Mouse (Mus musculus) stomach, postnatal 0 days (tissue): ENCODE measurements around the gene 4930432K21Rik. TPM values are rescaled to one million over a fixed set of nuclear protein-coding genes. Genes with fewer than 3 reads are reported as not detected.

Experiments used
- ATAC-seq: fragments of 200-750 bp; cut with Nextera tagmentation; 2 replicates; pipeline ENCODE4 v1.8.0; 2017; ENCODE audit not compliant: low FRiP score, low TSS enrichment
- DNase-seq: peaks from one replicate; pipeline ENCODE4 v3.0.0-alpha.2; 2016; ENCODE audit warnings: low spot score
- H3K27ac ChIP-seq: fragments of 300-500 bp; sonication (generic); replicated peaks from 2 replicates; pipeline ENCODE4 v1.5.1; 2014; ENCODE audit warnings: mild to moderate bottlenecking, control low read depth
- H3K27me3 ChIP-seq: fragments of 300-500 bp; sonication (generic); 2 replicates; pipeline ENCODE4 v1.6.1; 2014; ENCODE audit warnings: low read length; ENCODE audit not compliant: control insufficient read depth, insufficient read depth
- H3K36me3 ChIP-seq: fragments of 300-500 bp; sonication (generic); 2 replicates; pipeline ENCODE4 v1.6.1; 2014; ENCODE audit warnings: low read length, mixed read lengths; ENCODE audit not compliant: control insufficient read depth, insufficient read depth
- H3K4me1 ChIP-seq: fragments of 300-500 bp; sonication (generic); replicated peaks from 2 replicates; pipeline ENCODE4 v1.6.1; 2014; ENCODE audit warnings: antibody characterized with exemption; ENCODE audit not compliant: control insufficient read depth, insufficient read depth
- H3K4me2 ChIP-seq: fragments of 300-500 bp; sonication (generic); replicated peaks from 2 replicates; pipeline ENCODE4 v1.6.1; 2014; ENCODE audit warnings: low read depth, mild to moderate bottlenecking, control low read depth, moderate library complexity
- H3K4me3 ChIP-seq: fragments of 300-500 bp; sonication (generic); 2 replicates; pipeline ENCODE4 v1.5.1; 2014; ENCODE audit warnings: low read depth, low read length, control low read depth
- H3K9ac ChIP-seq: fragments of 300-500 bp; sonication (generic); 2 replicates; pipeline ENCODE4 v1.6.1; 2014; ENCODE audit warnings: mild to moderate bottlenecking, low read length, control low read depth, mixed read lengths
- H3K9me3 ChIP-seq: fragments of 300-500 bp; sonication (generic); 2 replicates; pipeline ENCODE4 v1.6.1; 2016; ENCODE audit warnings: low read length; ENCODE audit not compliant: control insufficient read depth
- CTCF ChIP-seq: IDR thresholded peaks from 2 replicates; pipeline ENCODE4 v1.5.1; 2016; ENCODE audit warnings: antibody characterized with exemption, low read depth, mild to moderate bottlenecking, moderate library complexity
- EP300 ChIP-seq: optimal IDR thresholded peaks from 2 replicates; pipeline ENCODE3; 2016; ENCODE audit warnings: antibody characterized with exemption
- WGBS: fragments of 180-500 bp; shearing (Covaris S2); extraction: QIAGEN DNeasy Blood & Tissue Kit; methylation state at CpG from one replicate; pipeline ENCODE4 v1.1.7; 2014; 5-methylcytosine and 5-hydroxymethylcytosine counted together
- polyA plus RNA-seq: library from polyadenylated mRNA; unstranded; fragments of >200 nt; fragmentation: Nextera tagmentation; extraction: Ambion mirVana; gene quantifications from 2 replicates; pipeline ENCODE4 v1.2.1, GENCODE M21; 2015

The 4930432K21Rik gene
- polyA plus RNA-seq, 1 experiment from 2014 or later, result 0.28 TPM

- TF ChIP-seq CTCF (peak; percentile 89), EP300 (no peak)
- peak; percentile 40 for ATAC-seq
- Histone ChIP-seq H3K36me3 (peaks cover 30% of the 10 kb centered on the region), H3K27ac (0 out of 2 replicates have a peak overlapping the region, but pooled peaks have one; percentile 13), H3K9ac (no peak overlapping the region), H3K9me3 (no peaks in the 10 kb centered on the region), H3K4me1 (no peaks in the 10 kb centered on the region), H3K4me2 (no peak overlapping the region), H3K4me3 (no peak overlapping the region), H3K27me3 (no peaks in the 10 kb centered on the region)
- peak; percentile 79 for DNase-seq
- 54% methylated on average over 34 of the region's 34 CpGs for WGBS
Measured at GRCm38 (mm10) chr8:84210167-84210791, 62.5 kb downstream of the 4930432K21Rik start.

DNA sequence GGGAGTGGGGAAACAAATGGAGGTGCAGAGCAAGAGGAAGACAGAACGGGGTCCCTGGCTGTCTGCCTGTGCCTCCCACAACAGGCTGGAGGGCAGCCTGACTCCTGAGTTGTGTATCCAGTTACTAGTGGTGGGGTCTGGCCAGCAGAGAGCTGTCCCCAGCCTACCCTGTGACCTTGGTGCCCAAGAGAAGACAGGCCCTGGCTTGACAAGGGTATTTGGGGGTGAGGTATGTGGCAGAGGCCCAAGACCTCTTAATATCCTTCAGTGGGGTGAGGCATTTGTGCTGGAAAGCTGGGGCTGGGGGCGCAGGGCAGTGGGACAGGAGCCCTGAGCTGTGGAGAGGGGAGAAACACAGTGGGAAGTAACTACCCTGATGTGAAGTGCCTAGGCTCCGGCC is 63.4 kb downstream of the 4930432K21Rik start:
- H3K36me3 ChIP-seq, result peaks cover 25% of the 10 kb centered on the region
- WGBS, result 75% methylated on average over 3 of the region's 3 CpGs

GRCm38 (mm10) chr8:84211881-84212563 is 64.2 kb downstream of the 4930432K21Rik start:
- TF ChIP-seq CTCF (no peak), EP300 (no peak)
- Histone ChIP-seq H3K27me3 (no peaks in the 10 kb centered on the region), H3K4me2 (no peak overlapping the region), H3K4me3 (no peak overlapping the region), H3K9me3 (no peaks in the 10 kb centered on the region), H3K4me1 (no peaks in the 10 kb centered on the region), H3K9ac (no peak overlapping the region), H3K27ac (no peak overlapping the region), H3K36me3 (peaks cover 25% of the 10 kb centered on the region)
- DNase-seq (no peak), ATAC-seq (no peak)
- 91% methylated on average over 31 of the region's 31 CpGs for WGBS

More for the DNA sequence above, 63.4 kb downstream of the 4930432K21Rik start:
- H3K27me3 ChIP-seq, result no peaks in the 10 kb centered on the region
- no peak overlapping the region for H3K4me3 ChIP-seq
- no peak overlapping the region for H3K9ac ChIP-seq
- no peaks in the 10 kb centered on the region for H3K9me3 ChIP-seq
- no peak for DNase-seq
- H3K4me1 ChIP-seq, result no peaks in the 10 kb centered on the region
- TF ChIP-seq EP300, result no peak
- TF ChIP-seq CTCF, result no peak
- H3K4me2 ChIP-seq, result no peak overlapping the region
- no peak overlapping the region for H3K27ac ChIP-seq
- no peak for ATAC-seq

- WGBS, result 81% methylated on average over 4 of the region's 4 CpGs
- no peak overlapping the region for H3K27ac ChIP-seq
- TF ChIP-seq CTCF (no peak), EP300 (no peak)
Measured at GRCm38 (mm10) chr8:84213277-84213676, 65.5 kb downstream of the 4930432K21Rik start.

DNA sequence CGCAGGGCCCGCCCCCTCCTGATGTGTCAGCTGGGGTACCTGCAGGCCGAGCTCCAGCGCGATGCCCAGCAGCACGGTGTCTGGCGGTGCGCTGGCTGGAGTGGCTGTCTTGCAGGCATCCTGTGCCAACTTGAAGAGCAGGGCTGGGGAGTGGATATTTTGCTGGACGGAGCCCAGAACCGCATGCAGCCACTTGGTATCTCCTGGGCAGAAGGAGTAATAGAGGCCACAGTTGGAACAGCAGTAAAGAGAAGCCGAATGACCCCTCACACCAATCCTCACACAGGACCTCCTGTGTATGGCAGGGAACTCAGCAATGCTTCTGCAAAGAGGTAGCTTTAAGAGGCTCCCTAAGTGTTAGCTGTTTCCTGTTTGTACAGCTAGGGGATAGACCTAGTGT is 69.4 kb downstream of the 4930432K21Rik start:
- H3K4me1 ChIP-seq, result no peaks in the 10 kb centered on the region
- H3K36me3 ChIP-seq, result peaks cover 22% of the 10 kb centered on the region
- H3K27ac ChIP-seq, result no peak overlapping the region
- no peak overlapping the region for H3K4me2 ChIP-seq
- WGBS, result 91% methylated on average over 11 of the region's 11 CpGs
- ATAC-seq, result no peak
- no peaks in the 10 kb centered on the region for H3K9me3 ChIP-seq
- no peaks in the 10 kb centered on the region for H3K27me3 ChIP-seq
- H3K4me3 ChIP-seq, result no peak overlapping the region
- DNase-seq, result no peak
- TF ChIP-seq CTCF (no peak), EP300 (no peak)
- H3K9ac ChIP-seq, result no peak overlapping the region

More at GRCm38 (mm10) chr8:84213277-84213676, 65.5 kb downstream of the 4930432K21Rik start:
- Histone ChIP-seq H3K9ac (no peak overlapping the region), H3K9me3 (no peaks in the 10 kb centered on the region), H3K27me3 (no peaks in the 10 kb centered on the region), H3K4me3 (no peak overlapping the region), H3K4me2 (no peak overlapping the region), H3K36me3 (peaks cover 25% of the 10 kb centered on the region), H3K4me1 (no peaks in the 10 kb centered on the region)
- no peak for ATAC-seq
- DNase-seq, result no peak

GRCm38 (mm10) chr8:84218143-84218542 is 70.3 kb downstream of the 4930432K21Rik start:
- ATAC-seq, result no peak
- no peak overlapping the region for H3K4me2 ChIP-seq
- peaks cover 26% of the 10 kb centered on the region for H3K36me3 ChIP-seq
- H3K9ac ChIP-seq, result no peak overlapping the region
- H3K4me1 ChIP-seq, result no peaks in the 10 kb centered on the region
- WGBS, result 82% methylated on average over 5 of the region's 5 CpGs
- TF ChIP-seq CTCF (no peak), EP300 (no peak)
- no peaks in the 10 kb centered on the region for H3K27me3 ChIP-seq
- DNase-seq, result no peak
- no peak overlapping the region for H3K4me3 ChIP-seq
- no peaks in the 10 kb centered on the region for H3K9me3 ChIP-seq
- no peak overlapping the region for H3K27ac ChIP-seq
